Mouse (Mus musculus): ENCODE results near the gene Usp15.

DNA sequence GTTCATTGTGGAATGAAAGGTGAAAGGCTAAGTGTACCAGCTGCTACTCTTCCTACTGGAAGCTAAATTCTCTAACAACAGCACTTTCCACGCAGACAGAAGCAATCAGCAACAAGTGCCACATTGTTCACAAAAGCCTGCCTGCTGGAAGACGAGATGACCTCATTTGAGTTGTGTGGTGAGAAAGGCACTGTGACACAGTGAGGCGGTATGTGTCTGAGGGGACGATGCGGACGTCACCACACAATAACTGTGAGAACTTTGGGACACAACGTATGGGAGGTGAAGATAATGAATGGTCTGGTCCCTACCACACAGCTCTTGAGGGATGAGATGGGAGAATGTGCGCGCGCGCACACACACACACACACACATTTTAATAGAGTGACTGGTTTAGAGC, 86.2 kb downstream of the Usp15 start:
- TF ChIP-seq CTCF (conservative IDR thresholded peaks at IDR 0.05; ENCODE audit: insufficient read depth, insufficient read length, low read depth, low read length) (no peak), POLR2A (IDR thresholded peaks at IDR 0.05; ENCODE audit: low read depth, low read length) (no peak)

All from kidney, adult 2 months (tissue).